Mouse (Mus musculus) kidney, embryonic 15.5 days (tissue): ENCODE results near the gene Gm42372. TPM values are rescaled to one million over a fixed set of nuclear protein-coding genes. Genes with fewer than 3 reads are reported as not detected.
A peak's percentile ranks its signal among the peaks of the same experiment; 100 is the strongest.
"Not testable (repeated sequence)": the region's sequence is repeated elsewhere in the genome, so short reads cannot be mapped to it uniquely, and the experiment has no call there.

Experiments used
- ATAC-seq: fragments of 200-750 bp; cut with Nextera tagmentation; replicated peaks from 2 replicates; pipeline ENCODE4 v1.8.0; 2017; ENCODE audit warnings: moderate TSS enrichment; ENCODE audit not compliant: low FRiP score
- H3K27ac ChIP-seq: fragments of 300-500 bp; sonication (generic); 2 replicates; pipeline ENCODE4 v1.5.1; 2015; ENCODE audit warnings: mild to moderate bottlenecking, inconsistent platforms
- H3K27me3 ChIP-seq: fragments of 300-500 bp; sonication (generic); 2 replicates; pipeline ENCODE4 v1.6.1; 2015; ENCODE audit warnings: inconsistent platforms
- H3K36me3 ChIP-seq: fragments of 300-500 bp; sonication (generic); 2 replicates; pipeline ENCODE4 v1.6.1; 2015; ENCODE audit warnings: inconsistent platforms
- H3K4me1 ChIP-seq: fragments of 300-500 bp; sonication (generic); 2 replicates; pipeline ENCODE4 v1.6.1; 2015; ENCODE audit warnings: inconsistent platforms
- H3K4me2 ChIP-seq: fragments of 300-500 bp; sonication (generic); 2 replicates; pipeline ENCODE4 v1.6.1; 2015; ENCODE audit warnings: moderate library complexity, mild to moderate bottlenecking, inconsistent platforms
- H3K4me3 ChIP-seq: fragments of 300-500 bp; sonication (generic); replicated peaks from 2 replicates; pipeline ENCODE4 v1.5.1; 2015; ENCODE audit warnings: mild to moderate bottlenecking, inconsistent platforms
- H3K9ac ChIP-seq: fragments of 300-500 bp; sonication (generic); 2 replicates; pipeline ENCODE4 v1.6.1; 2015; ENCODE audit warnings: mild to moderate bottlenecking, inconsistent platforms
- H3K9me3 ChIP-seq: fragments of 300-500 bp; sonication (generic); replicated peaks from 2 replicates; pipeline ENCODE4 v1.6.1; 2016; ENCODE audit warnings: inconsistent platforms
- WGBS: fragments of 180-500 bp; shearing (Covaris S2); methylation state at CpG from one replicate; pipeline ENCODE4 v1.1.7; 2015; ENCODE audit warnings: mixed read lengths; 5-methylcytosine and 5-hydroxymethylcytosine counted together
- polyA plus RNA-seq: library from polyadenylated mRNA; unstranded; fragments of >200 nt; fragmentation: Nextera tagmentation; extraction: Ambion mirVana; gene quantifications from 2 replicates; pipeline ENCODE4 v1.2.1, GENCODE M21; 2015

Gm42372 gene
- polyA plus RNA-seq, 1 experiment from 2014 or later: 0.31 TPM

DNA sequence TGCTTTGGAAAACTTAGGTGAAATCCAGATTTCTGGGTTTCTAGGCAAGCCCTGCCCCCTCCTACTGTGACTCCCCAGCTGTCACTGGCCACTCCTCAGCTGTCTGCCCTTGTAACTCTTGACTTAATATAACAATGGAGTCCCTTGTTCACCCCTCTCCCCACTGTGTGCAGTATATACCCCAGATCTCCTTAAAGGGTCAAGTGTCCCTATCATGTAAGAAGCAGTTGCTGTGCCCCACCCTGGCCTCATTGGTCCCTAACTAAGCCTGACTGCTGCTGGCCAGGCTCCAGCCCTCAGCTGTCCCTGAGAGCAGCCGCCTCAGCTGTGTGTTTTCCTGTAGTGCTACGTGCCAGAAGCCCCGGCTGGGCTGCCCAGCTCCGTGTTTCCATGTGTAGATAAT, 34.9 kb upstream of the Gm42372 start:
- H3K4me1 ChIP-seq: peaks cover 68% of the 10 kb centered on the region

DNA sequence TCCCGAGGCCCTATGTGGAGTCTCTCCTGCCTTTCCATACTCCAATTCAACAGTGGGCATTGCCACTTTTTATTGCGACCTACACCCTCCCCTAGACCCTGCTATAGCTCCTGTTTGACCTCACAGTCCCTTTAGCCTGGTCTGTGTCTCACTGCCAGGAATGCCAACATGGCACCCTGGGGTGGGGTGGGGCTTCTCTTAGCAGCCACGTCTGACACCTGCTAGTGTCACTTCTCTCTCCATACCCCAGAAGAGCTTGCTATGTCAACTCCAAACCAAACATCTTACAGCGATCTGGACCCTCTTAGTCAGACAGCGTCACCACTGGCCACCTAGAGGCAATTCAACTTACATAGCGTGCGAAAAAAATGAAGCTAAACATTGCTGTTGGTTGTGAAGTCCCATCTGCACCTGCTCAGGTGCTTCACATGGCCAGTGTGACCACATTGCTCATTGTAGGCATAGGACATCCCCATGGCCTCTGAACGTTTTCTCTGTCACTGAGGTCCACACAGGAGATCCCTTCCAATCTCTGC, 33.9 kb upstream of the Gm42372 start:
- H3K4me1 ChIP-seq: peaks cover 65% of the 10 kb centered on the region
- H3K9ac ChIP-seq: no peak overlapping the region
- 63% methylated on average over 8 of the region's 8 CpGs for WGBS
- H3K27ac ChIP-seq: no peak overlapping the region
- H3K4me2 ChIP-seq: no peak overlapping the region
- no peaks in the 10 kb centered on the region for H3K9me3 ChIP-seq
- no peaks in the 10 kb centered on the region for H3K36me3 ChIP-seq
- no peak overlapping the region for H3K4me3 ChIP-seq
- peaks cover 53% of the 10 kb centered on the region for H3K27me3 ChIP-seq
- no peak for ATAC-seq

More for the DNA sequence above, 34.9 kb upstream of the Gm42372 start:
- H3K9me3 ChIP-seq: no peaks in the 10 kb centered on the region
- H3K27ac ChIP-seq: peak overlapping the region; percentile 20; the same call in 1 of the 2 replicates
- H3K36me3 ChIP-seq: no peaks in the 10 kb centered on the region
- H3K4me3 ChIP-seq: peak overlapping the region; percentile 63; the same call in 1 of the 2 replicates
- WGBS: 8% methylated on average over 4 of the region's 4 CpGs
- no peak for ATAC-seq
- H3K27me3 ChIP-seq: peaks cover 53% of the 10 kb centered on the region
- H3K9ac ChIP-seq: no peak overlapping the region
- H3K4me2 ChIP-seq: peak overlapping the region; percentile 76

DNA sequence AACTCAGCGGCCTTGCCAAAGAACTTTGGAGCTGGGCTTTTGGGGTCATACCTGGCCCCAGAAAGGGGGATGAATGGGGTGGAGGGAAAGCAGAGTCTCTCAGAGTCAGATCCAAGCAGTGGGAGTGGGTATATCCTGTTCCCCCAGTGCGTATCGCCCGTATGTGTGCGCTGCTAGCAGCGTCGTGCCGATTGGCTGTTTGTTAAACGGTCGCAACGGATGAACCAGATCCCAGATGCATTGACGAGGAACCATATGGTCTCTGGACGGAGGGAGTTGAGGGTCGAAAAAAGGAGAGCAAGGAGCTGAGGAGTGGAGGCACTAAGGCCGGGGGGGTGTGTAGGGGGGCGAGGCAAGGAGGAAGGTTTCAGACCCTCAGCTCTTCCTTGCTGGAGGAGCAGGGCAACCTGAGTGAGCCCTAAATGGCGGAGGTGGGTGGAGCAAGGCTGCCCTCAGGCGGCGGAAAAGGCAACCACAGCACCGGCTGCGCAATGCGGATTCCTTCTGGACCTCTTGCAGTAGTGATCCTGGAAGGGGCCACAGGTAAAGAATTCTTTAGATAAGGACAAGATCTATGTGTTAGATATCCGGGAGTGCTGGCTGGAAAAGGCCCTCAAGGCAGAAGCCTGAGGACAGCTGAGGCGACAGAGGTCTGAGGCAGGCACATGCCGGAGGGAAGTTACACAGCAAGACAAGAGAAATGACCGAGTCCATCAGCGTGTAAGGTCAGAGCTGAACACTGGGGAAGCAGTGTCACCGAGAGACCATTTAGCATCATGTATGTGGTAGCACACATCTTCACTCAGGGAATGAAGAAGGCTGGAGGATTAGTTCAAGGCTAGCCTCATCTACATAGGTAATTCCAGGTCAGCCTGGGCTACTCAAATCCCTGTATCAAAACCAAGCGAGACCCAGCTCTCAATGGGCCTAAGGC, 32.7 kb upstream of the Gm42372 start:
- Histone ChIP-seq H3K4me2 (peak overlapping the region; percentile 66), H3K4me3 (peak overlapping the region; percentile 34), H3K4me1 (peaks cover 54% of the 10 kb centered on the region), H3K9me3 (no peaks in the 10 kb centered on the region), H3K27me3 (peaks cover 49% of the 10 kb centered on the region), H3K27ac (no peak overlapping the region), H3K36me3 (no peaks in the 10 kb centered on the region), H3K9ac (0 out of 2 replicates have a peak overlapping the region, but pooled peaks have one; percentile 9)
- peak; percentile 49 for ATAC-seq
- WGBS: 11% methylated on average over 29 of the region's 29 CpGs

DNA sequence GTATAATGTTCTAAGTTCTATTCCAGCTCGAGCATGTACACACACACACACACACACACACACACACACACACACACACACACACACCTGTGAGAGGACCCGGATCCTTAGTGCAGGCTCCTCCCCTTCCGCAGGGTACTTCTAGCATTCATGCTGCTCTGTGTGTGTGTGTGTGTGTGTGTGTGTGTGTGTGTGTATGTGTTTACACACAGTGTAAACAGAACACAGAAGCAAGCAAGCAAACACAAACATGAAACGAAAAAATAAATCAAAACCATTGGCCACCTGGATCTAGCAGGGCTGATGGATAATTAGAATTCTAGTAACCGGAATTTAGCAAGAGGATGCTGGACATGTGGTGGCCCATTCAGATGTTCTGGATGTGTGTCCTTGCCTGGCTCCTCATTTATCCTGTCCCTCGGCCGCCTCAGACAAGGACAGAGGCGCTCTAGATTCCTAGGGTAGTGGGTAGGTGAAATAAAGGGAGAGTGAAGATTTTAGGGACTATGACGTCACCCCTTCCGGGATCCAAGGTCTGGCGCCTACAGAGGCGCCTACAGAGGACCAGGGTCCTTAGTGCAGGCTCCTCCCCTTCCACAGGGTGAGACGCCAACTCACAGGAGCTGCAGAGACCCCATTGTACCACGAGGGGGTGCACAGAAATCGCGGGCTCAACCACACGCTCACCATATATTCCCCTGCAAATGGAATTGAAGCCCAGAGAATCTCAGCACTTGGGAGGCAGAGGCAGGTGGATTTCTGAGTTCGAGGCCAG, 31.8 kb upstream of the Gm42372 start:
- peak; percentile 73 for ATAC-seq
- Histone ChIP-seq H3K4me2 (peak overlapping the region; percentile 36), H3K4me1 (peaks cover 45% of the 10 kb centered on the region), H3K36me3 (no peaks in the 10 kb centered on the region), H3K9ac (no peak overlapping the region), H3K9me3 (no peaks in the 10 kb centered on the region), H3K27ac (no peak overlapping the region), H3K27me3 (peaks cover 40% of the 10 kb centered on the region), H3K4me3 (no peak overlapping the region)
- 28% methylated on average over 18 of the region's 18 CpGs for WGBS

GRCm38 (mm10) chr7:16953776-16954175, 29.1 kb upstream of the Gm42372 start:
- 77% methylated on average over 2 of the region's 2 CpGs for WGBS
- H3K9ac ChIP-seq, H3K4me3 ChIP-seq, H3K36me3 ChIP-seq, H3K27ac ChIP-seq, H3K4me2 ChIP-seq, H3K9me3 ChIP-seq, ATAC-seq: not testable (repeated sequence)
- H3K4me1 ChIP-seq: peaks cover 19% of the 10 kb centered on the region
- peaks cover 13% of the 10 kb centered on the region for H3K27me3 ChIP-seq

- Histone ChIP-seq H3K27me3 (no peaks in the 10 kb centered on the region), H3K4me3 (no peak overlapping the region), H3K9me3 (no peaks in the 10 kb centered on the region), H3K36me3 (no peaks in the 10 kb centered on the region), H3K4me1 (peaks cover 14% of the 10 kb centered on the region), H3K27ac (no peak overlapping the region), H3K4me2 (no peak overlapping the region), H3K9ac (no peak overlapping the region)
- no peak for ATAC-seq
- 86% methylated on average over 4 of the region's 4 CpGs for WGBS
These were observed 27.2 kb upstream of the Gm42372 start for GRCm38 (mm10) chr7:16955712-16956111.

DNA sequence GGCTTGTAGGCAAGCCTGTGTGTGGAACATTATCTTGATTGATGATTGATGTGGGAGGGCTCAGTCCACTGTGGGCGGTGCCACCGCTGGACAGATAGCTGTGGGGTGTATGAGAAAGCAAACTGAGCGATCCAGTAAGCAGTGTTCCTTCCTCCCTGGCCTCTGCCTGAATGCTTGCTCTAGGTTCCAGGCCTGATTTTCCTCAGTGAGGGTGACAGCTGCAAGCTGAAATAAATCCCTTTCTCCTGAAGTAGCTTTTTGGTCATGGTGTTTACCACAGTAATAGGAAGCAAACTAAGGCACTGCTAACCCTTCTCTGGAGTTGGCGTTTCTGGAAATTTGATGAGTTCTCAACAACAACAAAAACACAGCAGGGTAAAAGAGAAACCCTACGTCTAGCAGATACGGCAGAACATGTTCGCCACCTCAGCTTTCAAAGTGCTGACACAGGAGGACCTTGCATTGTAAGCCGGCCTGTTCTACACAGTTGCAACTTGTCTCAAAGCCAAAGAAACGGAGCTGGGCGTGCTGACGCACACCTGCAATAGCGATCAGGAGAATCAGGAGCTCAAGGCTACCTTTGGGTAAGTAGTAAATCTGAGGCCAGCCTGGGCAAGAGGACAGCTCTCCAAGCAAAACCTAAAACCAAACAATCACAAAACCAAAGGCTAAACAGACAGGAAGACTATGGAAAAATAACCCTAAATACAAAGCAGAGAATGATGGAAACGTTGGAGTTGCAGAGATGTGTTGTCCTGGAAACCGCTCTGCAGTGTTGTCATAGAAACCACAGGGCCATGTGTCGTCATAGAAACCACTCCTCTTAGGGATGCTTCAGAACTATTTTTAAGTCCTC, 26.2 kb upstream of the Gm42372 start:
- no peak overlapping the region for H3K4me2 ChIP-seq
- no peaks in the 10 kb centered on the region for H3K9me3 ChIP-seq
- H3K27ac ChIP-seq: no peak overlapping the region
- 67% methylated on average over 15 of the region's 15 CpGs for WGBS
- H3K36me3 ChIP-seq: no peaks in the 10 kb centered on the region
- no peak for ATAC-seq
- H3K9ac ChIP-seq: no peak overlapping the region
- peaks cover 7% of the 10 kb centered on the region for H3K4me1 ChIP-seq
- H3K4me3 ChIP-seq: no peak overlapping the region
- no peaks in the 10 kb centered on the region for H3K27me3 ChIP-seq

DNA sequence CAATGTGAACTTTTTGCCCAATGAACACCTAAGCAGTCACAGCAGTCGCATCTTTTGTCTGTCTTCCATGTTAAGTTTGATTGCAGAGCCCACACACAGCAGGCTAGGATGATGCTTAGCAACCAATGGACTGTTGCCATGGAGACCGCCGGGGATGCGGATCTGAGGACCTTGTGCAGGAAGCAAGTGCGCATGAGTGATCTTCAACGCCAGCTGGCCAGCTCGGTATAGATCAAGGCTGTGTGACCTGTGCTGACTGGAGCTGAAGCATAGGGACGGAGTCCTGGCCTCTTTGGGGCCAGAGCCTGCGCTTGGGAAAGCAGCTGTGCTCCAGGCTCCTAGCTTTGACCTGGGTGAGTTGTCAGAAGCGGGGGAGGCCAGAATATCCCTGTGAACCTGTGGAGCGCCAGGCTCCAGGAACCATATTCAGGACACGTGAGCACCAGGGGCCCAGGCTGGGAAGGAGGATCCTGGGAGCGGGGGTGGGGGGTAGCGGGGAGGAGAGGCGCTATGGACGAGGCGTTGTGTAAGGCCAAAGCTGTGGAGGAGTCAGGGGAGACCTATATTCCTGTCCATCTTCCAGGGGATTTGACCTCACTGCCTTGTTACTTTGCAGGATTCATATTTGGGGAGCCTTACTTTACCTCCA, 23.2 kb upstream of the Gm42372 start, which contains the start of gene Pnmal1:
Gene Pnmal1 (plus strand): TSS at position 141 of the 649 bp plus-strand sequence.
- Histone ChIP-seq H3K4me2 (peak within 1 kb of the TSS; percentile 39), H3K4me3 (no peak within 1 kb of the TSS), H3K9ac (no peak within 1 kb of the TSS), H3K27ac (no peak within 1 kb of the TSS), H3K36me3 (no peaks in the 10 kb centered on the region), H3K4me1 (peaks cover 7% of the 10 kb centered on the region), H3K9me3 (no peaks in the 10 kb centered on the region), H3K27me3 (no peaks in the 10 kb centered on the region)
- 11% methylated on average over 17 of the region's 17 CpGs for WGBS
- peak; percentile 85 for ATAC-seq

GRCm38 (mm10) chr7:16961678-16962077, 21.2 kb upstream of the Gm42372 start:
- 56% methylated on average over 5 of the region's 5 CpGs for WGBS
- H3K9me3 ChIP-seq: no peaks in the 10 kb centered on the region
- no peak overlapping the region for H3K9ac ChIP-seq
- H3K36me3 ChIP-seq: no peaks in the 10 kb centered on the region
- H3K4me1 ChIP-seq: peaks cover 7% of the 10 kb centered on the region
- H3K27me3 ChIP-seq: no peaks in the 10 kb centered on the region
- no peak for ATAC-seq
- no peak overlapping the region for H3K4me2 ChIP-seq
- no peak overlapping the region for H3K4me3 ChIP-seq
- no peak overlapping the region for H3K27ac ChIP-seq

DNA sequence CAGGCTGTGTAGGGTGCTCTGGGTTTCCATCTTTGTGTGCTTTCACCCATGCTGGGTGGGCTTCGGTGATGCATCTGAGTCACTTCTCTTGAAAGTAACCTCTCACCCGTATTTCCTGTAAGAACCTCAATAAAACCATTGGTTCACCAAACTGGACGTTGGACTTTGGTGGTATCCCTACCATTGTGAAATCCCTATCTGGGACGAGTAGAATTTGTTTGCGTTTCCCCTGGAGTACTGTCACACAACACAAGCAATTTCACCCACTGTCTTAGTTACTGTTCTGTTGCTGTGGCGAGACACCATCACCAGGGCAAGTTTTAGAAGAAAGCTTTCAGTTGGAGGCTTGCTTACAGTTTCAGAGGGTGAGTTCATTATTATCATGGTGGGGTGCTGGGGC, 14.5 kb upstream of the Gm42372 start:
- Histone ChIP-seq H3K9ac (no peak overlapping the region), H3K4me2 (no peak overlapping the region), H3K27ac (no peak overlapping the region), H3K27me3 (no peaks in the 10 kb centered on the region), H3K4me1 (no peaks in the 10 kb centered on the region), H3K9me3 (no peaks in the 10 kb centered on the region), H3K36me3 (no peaks in the 10 kb centered on the region), H3K4me3 (no peak overlapping the region)
- ATAC-seq: no peak
- WGBS: 84% methylated on average over 6 of the region's 6 CpGs

DNA sequence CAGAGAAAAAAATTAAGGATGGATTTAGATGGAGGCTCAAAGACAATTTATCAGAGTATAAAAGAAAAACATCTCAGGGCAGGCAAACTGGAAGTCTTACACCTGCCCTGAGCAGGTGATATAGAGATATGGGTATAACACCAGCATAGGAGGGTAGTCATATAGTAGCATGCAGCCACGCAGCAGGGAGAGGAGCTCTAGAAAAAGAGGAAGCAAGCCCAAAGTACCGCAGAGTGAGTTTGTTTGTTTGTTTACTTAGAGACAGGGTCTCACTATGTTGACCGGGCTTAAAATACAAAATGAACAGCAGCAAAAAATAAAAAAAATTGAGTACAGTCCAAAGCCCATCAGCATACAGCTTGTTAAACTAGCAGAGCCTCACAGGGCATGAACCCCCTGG, 11.7 kb upstream of the Gm42372 start:
- no peaks in the 10 kb centered on the region for H3K9me3 ChIP-seq
- ATAC-seq: no peak
- H3K4me3 ChIP-seq: no peak overlapping the region
- 77% methylated on average over 3 of the region's 3 CpGs for WGBS
- H3K27me3 ChIP-seq: no peaks in the 10 kb centered on the region
- H3K4me1 ChIP-seq: no peaks in the 10 kb centered on the region
- no peak overlapping the region for H3K9ac ChIP-seq
- no peak overlapping the region for H3K27ac ChIP-seq
- no peak overlapping the region for H3K4me2 ChIP-seq
- no peaks in the 10 kb centered on the region for H3K36me3 ChIP-seq
